Mouse (Mus musculus): ENCODE data around the gene Gm10944.

Gene Gm10944

GRCm38 (mm10) chr10:10681048-10681447 is at the start of gene Gm10944:
Gene Gm10944 (plus strand): TSS chr10:10681348.
- DNase-seq (ENCODE audit: low spot score), result no peak

GRCm38 (mm10) chr10:10655991-10656390 is 25.2 kb upstream of the Gm10944 start:
- DNase-seq (ENCODE audit: low spot score), result no peak

- DNase-seq (ENCODE audit: low spot score), result no peak
Observed at GRCm38 (mm10) chr10:10656621-10657020, 24.5 kb upstream of the Gm10944 start.

GRCm38 (mm10) chr10:10659161-10659560 is 22.0 kb upstream of the Gm10944 start:
- no peak for DNase-seq (ENCODE audit: low spot score)

GRCm38 (mm10) chr10:10659976-10660375 is 21.2 kb upstream of the Gm10944 start:
- no peak for DNase-seq (ENCODE audit: low spot score)

GRCm38 (mm10) chr10:10688907-10689667 is 7.9 kb downstream of the Gm10944 start:
- DNase-seq (ENCODE audit: low spot score), result no peak

- DNase-seq (ENCODE audit: low spot score), result no peak
Observed at GRCm38 (mm10) chr10:10689668-10690223, 8.6 kb downstream of the Gm10944 start.

GRCm38 (mm10) chr10:10697497-10697896 is 16.3 kb downstream of the Gm10944 start:
- DNase-seq (ENCODE audit: low spot score), result no peak

GRCm38 (mm10) chr10:10700903-10701302 is 19.8 kb downstream of the Gm10944 start:
- DNase-seq (ENCODE audit: low spot score), result no peak

- DNase-seq (ENCODE audit: low spot score), result no peak
Observed at GRCm38 (mm10) chr10:10701326-10701725, 20.2 kb downstream of the Gm10944 start.

GRCm38 (mm10) chr10:10708031-10708430 is 26.9 kb downstream of the Gm10944 start:
- DNase-seq (ENCODE audit: low spot score), result no peak

GRCm38 (mm10) chr10:10710359-10710758 is 29.2 kb downstream of the Gm10944 start:
- DNase-seq (ENCODE audit: low spot score), result no peak

- DNase-seq (ENCODE audit: low spot score), result no peak
Observed at GRCm38 (mm10) chr10:10710837-10711236, 29.7 kb downstream of the Gm10944 start.

- DNase-seq (ENCODE audit: low spot score), result no peak
Observed at GRCm38 (mm10) chr10:10726501-10726900, 45.4 kb downstream of the Gm10944 start.

Measured in ovary, postnatal 10 days (tissue).